Mouse (Mus musculus): ENCODE measurements at regions not wholly inside any gene's neighbourhood (a gene's known extent, or its start where the extent isn't known, plus 50 kb on each side); places are given as distances from the start of the nearest gene placed in this dataset.

DNA sequence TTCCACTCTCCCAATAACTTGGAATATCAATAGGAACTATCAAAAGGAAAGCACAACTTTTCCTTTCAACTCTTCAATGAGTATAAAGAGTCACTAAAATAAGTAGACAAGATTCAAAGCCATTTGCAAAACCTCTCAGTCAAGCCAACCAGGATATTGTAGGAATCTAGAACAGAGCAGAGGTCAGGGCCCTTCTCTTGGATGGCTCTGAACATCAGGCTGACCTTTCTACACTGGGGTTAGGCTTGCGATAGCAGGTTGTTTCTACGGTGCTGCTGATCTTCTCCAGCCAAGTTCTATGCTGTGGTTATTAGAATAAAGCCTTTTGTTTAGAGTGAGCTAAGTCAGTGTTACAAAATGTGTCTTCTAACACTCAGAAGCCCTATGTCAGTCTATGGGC is 658.6 kb downstream of the Ofcc1 start:
- no peak for DNase-seq

DNA sequence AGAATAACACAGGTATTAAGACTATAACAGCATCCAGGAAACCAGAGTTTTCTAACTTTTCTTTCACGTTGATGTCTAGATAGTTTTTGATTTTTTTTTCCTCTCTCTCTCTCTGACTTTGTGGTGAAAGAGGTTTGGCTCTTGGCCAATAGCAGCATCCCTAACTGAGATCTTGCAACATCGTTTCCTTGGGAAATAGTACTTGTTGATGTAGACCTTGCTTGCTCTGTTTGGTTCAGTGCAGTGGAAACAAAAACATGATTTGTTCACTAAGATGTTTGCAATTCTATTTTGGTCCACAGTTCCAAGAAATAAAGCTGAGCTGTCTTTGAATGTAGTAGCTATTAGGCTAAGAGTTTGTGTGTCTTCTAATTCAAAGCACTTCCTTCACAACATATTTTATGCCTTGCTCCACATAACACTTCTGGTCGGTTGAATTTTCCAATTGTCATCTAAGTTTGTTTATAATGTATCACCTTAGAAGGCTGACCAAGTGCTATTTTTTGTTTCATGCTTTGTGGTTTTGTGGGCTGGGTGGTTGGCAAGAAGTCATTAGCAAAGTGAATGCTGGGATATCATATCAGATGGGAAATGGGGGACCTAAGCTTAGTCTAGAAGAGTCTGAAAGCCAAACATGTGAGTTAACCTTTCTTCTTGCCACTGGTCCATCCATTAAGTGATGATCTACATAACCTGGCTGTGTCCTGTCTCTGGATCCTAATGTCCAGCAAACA is 669.8 kb downstream of the Ofcc1 start:
- no peak for DNase-seq

DNA sequence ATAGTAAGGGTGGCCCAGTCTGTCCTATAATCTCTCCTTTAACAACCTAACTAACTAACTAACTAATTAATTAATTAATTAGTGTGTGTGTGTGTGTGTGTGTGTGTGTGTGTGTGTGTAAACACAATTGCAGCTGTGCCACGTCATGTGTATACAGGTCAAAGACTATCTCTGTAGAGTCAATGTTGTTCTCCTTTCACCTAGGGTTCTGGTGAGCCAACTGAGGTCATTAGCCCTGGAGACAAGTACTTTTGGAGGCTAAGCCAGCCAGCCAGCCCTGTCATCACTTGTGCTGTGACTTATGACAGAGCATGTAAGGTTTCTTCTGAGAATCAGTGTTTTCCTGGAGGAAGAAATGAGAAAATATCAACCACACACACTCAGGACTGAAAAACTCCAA is 696.7 kb downstream of the Ofcc1 start:
- DNase-seq: no peak

DNA sequence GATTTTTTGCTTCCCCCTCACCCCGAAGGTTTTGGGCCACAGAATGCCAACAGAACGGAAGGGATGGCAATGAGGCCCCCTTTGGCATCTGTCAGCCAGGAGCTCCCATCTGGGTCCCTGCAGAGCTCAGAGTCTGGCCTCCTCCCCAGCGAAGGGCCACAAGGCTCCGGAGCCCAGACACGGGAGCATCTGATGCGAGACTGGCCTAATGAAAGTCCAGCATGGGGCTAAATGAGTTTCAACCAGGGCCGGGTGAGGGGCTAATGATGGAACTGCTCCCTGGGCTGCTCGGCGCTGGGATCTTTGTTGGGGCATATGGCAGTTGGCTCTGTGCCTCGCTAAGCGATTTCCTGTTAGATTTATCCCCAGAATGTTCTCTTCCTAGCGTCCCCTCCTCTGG is 688.8 kb upstream of the Slc35b3 start:
- peak; percentile 4 for DNase-seq

GRCm38 (mm10) chr13:39647367-39647766 is 686.7 kb upstream of the Slc35b3 start:
- DNase-seq: peak; percentile 50

- DNase-seq: no peak
Observed at GRCm38 (mm10) chr13:39631506-39632132, 670.9 kb upstream of the Slc35b3 start.
